Mouse (Mus musculus) embryo, embryonic 9.5 days (tissue): Measurements from ENCODE around the gene Sox6.

ENCODE experiments used
- DNase-seq: peaks from one replicate; pipeline ENCODE4 v3.0.0-alpha.2; 2017; ENCODE audit errors: extremely low spot score

Gene Sox6

GRCm38 (mm10) chr7:115985716-115986115, 52.9 kb downstream of the Sox6 start:
- no peak for DNase-seq

GRCm38 (mm10) chr7:115984076-115984475, 54.5 kb downstream of the Sox6 start:
- DNase-seq = no peak

GRCm38 (mm10) chr7:115979813-115980512, 58.6 kb downstream of the Sox6 start:
- no peak for DNase-seq

- no peak for DNase-seq
Measured at GRCm38 (mm10) chr7:115974518-115974917, 64.1 kb downstream of the Sox6 start.

GRCm38 (mm10) chr7:115967186-115967585, 71.4 kb downstream of the Sox6 start:
- no peak for DNase-seq

GRCm38 (mm10) chr7:115966181-115966580, 72.4 kb downstream of the Sox6 start:
- DNase-seq = no peak

GRCm38 (mm10) chr7:115953046-115953445, 85.5 kb downstream of the Sox6 start:
- DNase-seq = no peak

GRCm38 (mm10) chr7:115952235-115952634, 86.4 kb downstream of the Sox6 start:
- no peak for DNase-seq

- no peak for DNase-seq
Measured at GRCm38 (mm10) chr7:115951689-115952088, 86.9 kb downstream of the Sox6 start.

- no peak for DNase-seq
Measured at GRCm38 (mm10) chr7:115947916-115948315, 90.7 kb downstream of the Sox6 start.

GRCm38 (mm10) chr7:115946559-115946958, 92.0 kb downstream of the Sox6 start:
- DNase-seq = no peak

- DNase-seq = no peak
Measured at GRCm38 (mm10) chr7:115945516-115945915, 93.1 kb downstream of the Sox6 start.

- no peak for DNase-seq
Measured at GRCm38 (mm10) chr7:115944250-115944649, 94.3 kb downstream of the Sox6 start.

- peak; percentile 24 for DNase-seq
Measured at GRCm38 (mm10) chr7:115941766-115942165, 96.8 kb downstream of the Sox6 start.

- DNase-seq = no peak
Measured at GRCm38 (mm10) chr7:115939292-115939691, 99.3 kb downstream of the Sox6 start.

- DNase-seq = no peak
Measured at GRCm38 (mm10) chr7:115936908-115937307, 101.7 kb downstream of the Sox6 start.

- DNase-seq = no peak
Measured at GRCm38 (mm10) chr7:115915338-115915737, 123.3 kb downstream of the Sox6 start.

GRCm38 (mm10) chr7:115910313-115910712, 128.3 kb downstream of the Sox6 start:
- DNase-seq = no peak

- DNase-seq = no peak
Measured at GRCm38 (mm10) chr7:115904798-115905207, 133.8 kb downstream of the Sox6 start.

GRCm38 (mm10) chr7:115903931-115904797, 134.4 kb downstream of the Sox6 start:
- DNase-seq = no peak

GRCm38 (mm10) chr7:115903368-115903767, 135.2 kb downstream of the Sox6 start:
- DNase-seq = peak; percentile 48

- no peak for DNase-seq
Measured at GRCm38 (mm10) chr7:115895831-115896230, 142.8 kb downstream of the Sox6 start.
